ENCODE assay signal across 14 mouse cellular contexts in genomic region chr7:3420466-3420865, GRCm38 (mm10). TPM values are rescaled to one million over a fixed set of nuclear protein-coding genes. Genes with fewer than 3 reads are reported as not detected.
"Had no signal": no experiment of that assay in that cellular context is flagged by ENCODE, and none has a peak within 500 bp of the region (broad histone marks: within the 10 kb centered on the region; RNA-seq: fewer than 3 reads in every experiment).

No protein-coding gene starts in this region.

- ATAC-seq: liver, postnatal 0 days; midbrain, embryonic 16.5 days had no signal

- DNase-seq: kidney, adult 2 months; kidney, postnatal 25 days; liver; liver, embryonic 13.5 days; liver, postnatal 0 days; lung, postnatal 14 days; right cerebral cortex, postnatal 25 days had no signal

- H3K9ac ChIP-seq: limb, embryonic 12.5 days; liver, embryonic 13.5 days; liver, postnatal 0 days; lung, embryonic 15.5 days had no signal

- H3K9me3 ChIP-seq: limb, embryonic 12.5 days; liver, embryonic 13.5 days; lung, embryonic 15.5 days had no signal

- H3K27ac ChIP-seq: limb, embryonic 12.5 days; liver, embryonic 13.5 days; lung, embryonic 15.5 days; macrophage had no signal

- H3K36me3 ChIP-seq: limb, embryonic 12.5 days; liver, embryonic 13.5 days; lung, embryonic 15.5 days had no signal

- H3K4me1 ChIP-seq: liver, embryonic 13.5 days had no signal

- H3K4me2 ChIP-seq: limb, embryonic 12.5 days; liver, embryonic 13.5 days; lung, embryonic 15.5 days; midbrain, embryonic 11.5 days had no signal

- H3K4me3 ChIP-seq: limb, embryonic 12.5 days; liver, embryonic 13.5 days; lung, embryonic 15.5 days; megakaryocyte, embryonic 14.5 days had no signal

RNA-seq across cellular contexts. Expression of gene Cacng6, which starts 3.5 kb away (rescaled TPM):
- polyA plus RNA-seq: liver, postnatal 0 days; lung, embryonic 15.5 days; macrophage; midbrain, embryonic 11.5 days; midbrain, embryonic 16.5 days; small intestine, adult 2 months had no signal

RNA-seq across cellular contexts. Expression of gene Cacng8, which starts 30.0 kb away (rescaled TPM):
- polyA plus RNA-seq: liver, postnatal 0 days; macrophage had no signal
